Mouse (Mus musculus) liver, embryonic 14.5 days (tissue): ENCODE data around the gene Map2k5.

Experiments used
- CTCF ChIP-seq: IDR thresholded peaks from 2 replicates; pipeline ENCODE4 v1.5.1; 2016; ENCODE audit warnings: antibody characterized with exemption, low read depth, control low read depth
- EP300 ChIP-seq: IDR thresholded peaks from 2 replicates; pipeline ENCODE4 v1.6.1; 2016; ENCODE audit warnings: antibody characterized with exemption, low read depth

GRCm38 (mm10) chr9:63178296-63178695 is 199.4 kb downstream of the Map2k5 start:
- TF ChIP-seq CTCF = no peak
- TF ChIP-seq EP300 = no peak
